Mouse (Mus musculus) skeletal muscle tissue, adult 2 months (tissue): ENCODE data around the gene Car9.
"Not testable (repeated sequence)": the region's sequence is repeated elsewhere in the genome, so short reads cannot be mapped to it uniquely, and the experiment has no call there.

Experiments used
- DNase-seq: peaks from one replicate; pipeline ENCODE4 v3.0.0-alpha.2; 2012; ENCODE audit warnings: low read depth, low spot score

The Car9 gene

DNA sequence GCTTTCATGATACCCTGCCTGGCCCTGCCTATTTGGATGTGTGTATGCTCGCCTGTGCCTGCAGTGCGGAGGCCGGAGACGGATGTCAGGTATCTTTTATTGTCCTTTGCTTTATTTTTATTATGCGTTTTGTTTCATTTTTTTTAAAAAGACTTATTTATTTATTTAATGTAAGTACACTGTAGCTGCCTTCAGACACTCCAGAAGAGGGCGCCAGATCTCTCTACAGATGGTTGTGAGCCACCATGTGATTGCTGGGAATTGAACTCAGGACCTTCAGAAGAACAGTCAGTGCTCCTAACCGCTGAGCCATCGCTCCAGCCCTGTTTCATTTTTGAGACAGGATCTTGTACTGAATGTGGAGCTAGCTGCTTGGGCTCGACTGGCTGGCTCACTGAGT, 21.7 kb downstream of the Car9 start:
- DNase-seq, result no peak

DNA sequence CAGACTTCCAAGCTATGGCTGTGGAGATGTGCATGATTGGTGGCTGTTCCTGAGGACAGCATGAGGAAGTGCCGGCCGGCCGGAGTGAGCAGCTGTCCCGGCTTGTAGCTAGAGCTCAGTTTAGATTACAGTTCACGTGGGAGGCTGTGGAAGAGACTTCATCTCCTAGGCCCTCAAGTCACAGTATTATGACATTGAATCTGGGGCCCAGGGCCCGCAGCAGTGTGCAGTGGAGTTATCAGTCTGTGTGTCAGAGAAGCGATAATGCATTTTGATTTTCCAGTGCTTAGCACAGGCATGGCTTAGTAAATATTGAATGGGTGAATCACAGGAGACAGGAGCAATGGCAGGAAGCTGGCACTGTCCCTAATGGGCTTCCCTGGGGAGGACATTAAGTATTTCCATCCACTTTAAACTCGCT, 23.3 kb downstream of the Car9 start:
- no peak for DNase-seq

DNA sequence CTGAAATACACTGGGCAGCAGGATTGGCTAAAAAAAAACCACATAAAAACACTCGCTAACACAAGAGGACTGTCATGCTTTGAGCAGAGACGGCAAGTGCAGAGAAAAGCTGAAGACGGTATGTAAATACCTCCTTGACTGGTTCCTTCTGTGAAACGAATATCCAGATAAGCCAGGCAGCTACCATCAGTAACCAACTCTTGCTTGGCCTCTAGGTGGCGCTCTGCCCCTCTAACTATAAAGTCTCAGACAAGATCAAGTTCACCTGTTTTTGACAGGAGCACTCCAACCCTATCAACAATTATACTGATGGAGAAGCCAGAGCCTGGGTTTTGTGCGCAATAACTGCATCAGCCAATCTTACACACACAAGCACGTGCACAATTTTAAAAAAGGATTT, 23.8 kb downstream of the Car9 start:
- peak; percentile 84 for DNase-seq

DNA sequence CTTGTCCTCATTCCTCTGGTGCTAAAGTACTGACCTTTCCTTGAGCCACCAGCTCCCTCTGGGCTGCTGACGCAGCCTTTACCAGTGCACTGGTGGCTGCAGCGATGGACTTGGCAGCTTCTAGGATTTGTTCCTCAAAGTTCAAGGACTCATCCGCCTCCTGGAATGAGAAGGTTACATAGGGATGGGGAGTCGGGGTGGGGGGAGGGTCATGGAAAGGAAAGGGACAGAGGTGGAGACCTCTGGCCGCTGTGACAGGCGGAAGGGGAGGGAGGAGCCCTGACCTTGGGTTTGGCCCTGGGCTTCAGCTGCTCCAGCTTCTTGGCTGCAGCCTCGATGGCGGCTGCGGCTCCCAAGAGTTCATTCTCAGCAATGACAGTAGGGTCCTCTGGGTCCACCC, 26.5 kb downstream of the Car9 start:
- DNase-seq, result peak; percentile 68

DNA sequence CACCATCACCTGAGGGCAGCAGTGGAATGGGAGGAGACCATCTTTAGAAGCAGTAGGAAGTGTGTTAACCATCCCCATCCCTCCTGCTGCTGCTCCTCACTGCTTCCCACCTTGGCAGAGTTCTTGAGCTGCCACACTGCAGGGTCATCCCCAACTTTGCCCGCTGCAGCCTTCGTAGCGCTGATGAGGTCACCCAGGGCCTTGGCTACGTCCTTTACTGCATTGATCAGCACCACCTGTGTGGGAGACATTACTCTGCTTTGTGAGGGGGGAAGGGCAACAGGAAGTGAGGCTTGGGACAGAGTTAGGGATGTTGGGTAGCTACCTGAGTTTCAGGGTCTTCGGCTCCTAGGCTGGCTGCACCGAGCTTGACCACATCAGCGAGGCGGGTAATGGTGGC, 28.9 kb downstream of the Car9 start:
- DNase-seq, result no peak

DNA sequence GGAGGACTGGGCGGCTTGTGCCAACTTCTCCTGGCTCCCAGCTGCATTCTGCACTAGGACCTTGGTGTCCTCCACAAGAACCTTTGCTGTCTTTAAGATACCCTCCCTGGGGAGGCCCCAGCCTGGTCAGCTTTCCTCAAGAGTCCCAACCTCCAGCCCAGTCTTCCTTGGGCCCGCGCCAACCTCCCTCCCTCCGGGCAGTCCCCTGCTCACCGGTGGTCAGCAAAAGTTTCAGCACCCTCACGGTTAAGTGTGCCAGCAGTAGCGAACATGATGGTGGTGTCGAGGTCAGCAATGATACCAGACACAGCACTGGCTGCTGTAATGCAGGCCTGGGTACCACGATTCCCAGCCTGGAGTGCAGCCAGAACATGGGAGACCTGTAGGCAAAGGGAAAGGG, 29.3 kb downstream of the Car9 start:
- DNase-seq, result no peak

DNA sequence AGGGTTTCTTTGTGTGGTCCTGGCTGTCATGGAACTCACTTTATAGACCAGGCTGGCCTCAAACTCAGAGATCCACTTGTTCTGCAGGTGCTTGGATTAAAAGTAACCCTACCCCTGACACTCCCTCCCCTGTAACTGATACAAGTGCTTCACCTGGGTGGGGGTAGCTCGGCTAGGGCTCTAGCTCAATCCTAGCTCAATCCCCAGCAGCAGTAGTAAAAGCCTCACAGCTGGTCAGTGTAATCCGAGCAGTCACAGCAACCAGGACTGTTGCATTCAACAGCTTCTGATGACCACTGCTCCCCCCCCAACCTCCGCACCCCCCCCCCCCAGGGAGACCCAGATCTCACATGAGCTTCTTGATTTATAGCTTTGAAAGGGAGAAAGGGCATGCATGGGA, 35.3 kb downstream of the Car9 start:
- no peak for DNase-seq

DNA sequence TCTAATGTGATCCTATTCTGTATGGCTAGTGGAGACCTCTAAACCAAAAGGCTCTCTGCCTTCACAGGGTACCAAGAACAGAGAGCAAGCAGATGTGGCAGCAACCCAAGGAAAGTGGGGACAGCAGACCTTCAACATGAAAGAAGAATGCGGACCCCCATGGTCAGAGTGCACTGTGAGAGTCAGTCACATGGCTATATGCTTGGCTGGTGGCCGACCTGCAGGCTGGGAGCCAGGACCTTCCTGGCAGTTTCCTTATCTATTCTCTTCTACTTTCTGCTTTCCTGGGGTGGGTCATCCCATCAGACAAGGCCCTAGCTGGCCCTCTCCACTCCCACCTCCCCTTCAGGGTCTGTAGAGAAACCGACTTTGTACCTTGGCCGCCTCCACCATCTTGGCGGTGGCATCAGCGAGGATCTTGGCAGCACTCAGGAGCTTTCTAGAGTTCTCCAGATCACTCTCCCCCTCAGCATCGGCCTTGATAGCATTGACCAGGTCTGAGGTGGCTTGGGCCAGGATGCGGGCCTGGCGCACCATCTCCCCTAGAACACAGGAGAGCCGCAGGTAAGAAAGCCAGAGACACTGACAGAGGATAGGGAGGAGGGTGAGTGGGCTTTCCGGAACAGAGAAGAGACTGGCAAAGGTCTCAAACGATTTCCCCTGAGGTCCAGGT, 39.7 kb downstream of the Car9 start:
- no peak for DNase-seq

DNA sequence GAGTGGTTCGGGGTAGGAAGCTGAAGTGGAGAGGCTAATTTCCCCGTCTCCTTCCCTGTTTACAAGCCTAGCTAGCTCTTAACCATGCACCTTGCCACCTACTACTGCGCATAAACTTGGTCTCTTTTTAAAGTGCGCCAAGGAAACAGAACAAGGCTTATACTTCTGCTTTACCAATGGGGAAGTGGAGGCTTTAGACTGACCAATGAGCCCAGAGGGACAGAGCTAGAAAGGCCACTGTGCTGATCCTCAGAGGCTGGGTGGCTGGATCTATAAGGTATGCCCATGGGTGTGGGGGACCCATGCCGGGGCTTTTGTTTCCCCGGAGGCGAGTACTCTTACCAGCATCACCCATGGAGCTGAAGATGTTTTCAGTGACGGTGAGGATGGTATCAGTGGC, 40.4 kb downstream of the Car9 start:
- DNase-seq, result no peak

DNA sequence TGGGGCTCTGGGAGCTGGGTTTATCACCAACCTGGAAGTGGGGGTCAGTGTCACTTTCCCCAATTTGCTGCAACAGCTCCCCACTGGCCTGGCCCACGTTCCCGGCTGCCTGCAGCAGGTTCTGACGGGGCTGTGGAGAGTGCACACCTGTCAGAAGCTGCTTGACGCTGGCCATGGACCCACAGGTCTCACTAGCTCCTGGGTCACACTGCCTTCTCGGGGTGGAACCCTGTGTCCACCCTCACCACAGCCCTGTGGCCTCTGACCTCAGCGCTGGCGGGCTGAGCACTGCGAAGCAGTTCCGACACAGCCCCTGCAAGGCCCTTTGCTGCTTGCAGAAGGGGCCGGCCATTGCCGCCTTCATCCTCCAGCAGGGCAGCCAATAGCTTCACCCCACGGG, 42.3 kb downstream of the Car9 start:
- no peak for DNase-seq

DNA sequence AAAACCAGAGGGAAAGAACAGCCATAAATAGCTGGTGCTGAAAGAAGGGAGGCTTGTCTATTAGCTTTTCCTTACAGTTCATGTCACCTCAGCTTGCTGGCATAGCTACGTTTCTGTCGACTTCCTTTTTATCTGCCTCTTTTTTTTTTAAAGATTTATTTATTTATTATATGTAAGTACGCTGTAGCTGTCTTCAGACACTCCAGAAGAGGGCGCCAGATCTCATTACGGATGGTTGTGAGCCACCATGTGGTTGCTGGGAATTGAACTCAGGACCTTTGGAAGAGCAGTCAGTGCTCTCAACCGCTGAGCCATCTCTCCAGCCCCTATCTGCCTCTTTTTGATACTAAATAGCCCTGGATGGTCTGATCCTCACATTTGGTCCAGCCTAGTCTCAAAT, 45.1 kb downstream of the Car9 start:
- DNase-seq, result not testable (repeated sequence)

DNA sequence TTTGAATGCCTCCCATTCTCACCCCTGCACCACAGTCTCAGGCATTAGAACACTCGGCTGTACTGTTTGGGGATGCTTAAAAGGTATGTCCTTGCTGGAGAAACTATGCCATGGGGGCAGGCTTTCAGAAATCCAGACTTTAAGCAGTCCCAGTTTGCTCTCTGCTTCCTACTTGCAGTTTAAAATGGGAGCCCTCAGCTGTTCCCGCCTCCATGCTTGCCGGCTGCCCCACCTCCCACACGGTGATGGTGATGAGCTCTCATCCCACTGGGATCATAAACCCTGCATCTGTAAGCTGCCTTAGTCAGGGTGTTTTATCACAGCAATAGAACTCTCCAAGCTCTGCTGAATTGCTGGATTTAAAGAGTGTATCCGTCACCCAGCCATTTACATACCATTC, 45.7 kb downstream of the Car9 start:
- no peak for DNase-seq

DNA sequence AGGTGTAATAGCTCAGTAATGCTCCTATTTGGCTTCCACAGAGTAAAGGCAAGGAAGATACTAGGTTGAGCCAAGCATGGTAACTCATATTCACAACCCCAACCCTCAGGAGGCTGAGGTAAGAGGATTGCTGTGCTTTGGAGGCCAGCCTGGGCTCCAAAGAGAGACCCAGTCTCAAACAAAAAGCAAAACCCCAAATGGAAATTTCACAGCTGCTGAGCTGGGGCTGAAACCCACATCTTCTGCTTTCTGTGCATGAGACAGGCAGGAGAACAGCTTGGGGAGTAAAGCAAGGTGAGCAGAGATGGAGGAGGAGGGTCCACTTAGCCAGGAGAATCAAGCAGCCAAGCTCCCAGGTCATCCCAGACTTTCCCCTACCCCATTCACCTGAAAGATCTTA, 47.1 kb downstream of the Car9 start:
- no peak for DNase-seq

DNA sequence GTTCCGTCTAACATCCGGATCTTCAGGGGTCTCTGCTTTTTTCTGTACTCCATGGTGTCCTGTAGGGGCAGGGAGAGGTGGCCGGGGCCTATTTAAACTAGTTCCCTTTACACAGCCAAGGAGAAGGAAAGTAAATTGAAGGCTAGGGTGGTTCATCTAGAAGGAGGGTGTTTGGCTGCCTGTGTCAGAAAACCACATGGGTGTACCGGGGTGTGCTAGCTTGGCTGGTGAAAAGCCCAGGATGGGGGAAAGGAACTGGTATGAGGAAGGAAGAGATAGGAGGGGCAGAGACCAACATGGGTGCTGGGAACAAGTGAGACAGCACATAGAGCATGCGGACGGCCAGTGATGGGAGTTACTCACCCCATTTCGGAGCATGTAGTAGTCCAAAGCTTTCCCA, 49.2 kb downstream of the Car9 start:
- no peak for DNase-seq

DNA sequence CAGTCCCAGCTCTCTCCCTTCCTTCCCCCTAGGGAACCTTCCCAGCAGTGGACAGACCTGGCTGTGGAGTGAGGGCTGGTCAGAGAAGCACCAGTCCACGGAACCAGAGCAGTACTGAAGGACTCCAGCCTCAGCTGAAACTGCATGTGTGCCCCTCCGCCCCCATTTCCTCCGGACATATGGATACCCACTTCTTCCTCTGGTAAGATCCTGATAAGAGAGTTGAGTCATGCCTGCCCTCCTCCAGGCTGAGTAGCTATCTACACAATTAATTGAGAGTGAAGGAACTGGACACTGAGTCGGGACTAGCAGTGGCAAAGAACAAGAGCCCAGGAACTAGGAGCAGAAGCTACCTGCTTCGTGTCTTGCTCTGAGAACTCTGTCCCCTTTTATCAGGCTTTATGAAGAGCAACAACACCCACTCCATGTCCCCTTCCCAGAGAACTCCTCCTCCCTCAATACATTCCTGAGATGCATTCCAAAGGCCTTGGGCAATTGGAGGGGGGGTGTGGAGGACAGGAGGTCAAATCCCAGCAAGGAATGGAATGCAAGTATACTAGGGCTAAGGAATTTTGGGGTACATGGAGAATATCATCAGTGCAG, 51.4 kb downstream of the Car9 start:
- DNase-seq, result no peak

DNA sequence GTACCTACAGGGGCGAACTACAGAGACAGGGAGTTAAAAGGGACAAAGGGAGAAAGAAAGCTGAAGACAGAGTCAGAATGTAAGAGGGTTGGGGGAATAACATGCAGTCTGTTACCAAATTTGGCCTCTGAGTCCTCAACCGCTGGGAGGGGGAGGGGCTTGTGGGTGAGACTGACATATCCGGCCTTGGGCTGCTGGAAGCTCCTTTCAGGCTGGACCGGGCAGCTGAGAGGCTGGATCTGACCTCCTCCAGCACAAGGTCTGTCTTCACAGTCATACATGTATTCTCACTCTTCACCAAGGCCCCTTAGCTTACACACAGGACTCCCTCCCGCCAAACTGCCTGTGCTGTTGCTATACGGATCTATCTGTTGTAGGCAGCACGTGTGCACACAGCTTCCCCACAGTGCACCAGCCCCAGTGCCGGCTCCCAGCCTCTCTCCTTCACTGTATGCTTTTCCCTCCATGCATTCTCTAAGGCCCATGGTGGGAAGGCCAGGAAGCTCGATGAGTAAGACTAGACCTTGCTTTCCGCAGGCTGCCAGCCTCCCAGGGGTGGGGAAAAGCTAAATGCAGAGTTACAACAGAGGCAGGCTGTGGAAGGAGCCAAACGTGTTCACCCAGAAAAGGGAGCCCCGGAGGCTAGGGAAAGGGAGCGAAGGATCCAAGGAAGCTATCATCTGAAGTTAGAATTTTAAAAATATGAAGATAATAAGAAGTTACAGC, 52.0 kb downstream of the Car9 start:
- no peak for DNase-seq

DNA sequence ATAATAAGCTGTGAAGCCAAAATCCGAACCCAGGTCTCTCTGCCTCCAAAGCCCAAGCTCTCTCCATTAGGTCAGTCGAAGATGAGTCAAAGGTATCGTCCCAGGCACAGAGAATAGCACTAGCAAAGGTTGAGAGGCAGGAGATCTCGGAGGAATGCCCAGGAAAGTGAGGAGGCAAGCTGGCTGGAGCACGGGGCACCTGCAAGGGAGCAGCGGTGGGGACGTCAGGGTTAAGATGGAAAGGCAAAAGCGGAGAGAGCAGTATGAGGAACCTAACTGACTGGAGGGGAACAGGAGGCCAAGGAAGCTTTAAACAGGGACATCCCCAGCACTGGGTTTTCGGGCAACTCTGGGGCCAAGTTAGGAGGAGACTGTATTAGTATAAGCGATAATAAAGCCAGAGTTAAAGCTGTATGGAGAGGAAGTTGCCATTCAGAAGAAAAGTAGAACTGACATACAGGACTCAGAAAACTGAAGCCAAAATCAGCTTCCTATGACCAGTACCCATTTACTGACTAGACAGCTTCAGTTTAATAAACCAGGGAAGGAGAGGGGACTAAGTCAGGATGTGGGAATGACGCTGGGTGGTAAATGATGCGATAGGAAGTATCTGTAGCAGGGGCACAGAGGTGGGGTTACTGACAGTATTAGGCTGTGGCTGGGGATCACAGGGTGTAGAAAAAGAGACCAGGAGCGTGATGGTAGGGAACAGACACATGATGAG, 52.9 kb downstream of the Car9 start:
- DNase-seq, result no peak

DNA sequence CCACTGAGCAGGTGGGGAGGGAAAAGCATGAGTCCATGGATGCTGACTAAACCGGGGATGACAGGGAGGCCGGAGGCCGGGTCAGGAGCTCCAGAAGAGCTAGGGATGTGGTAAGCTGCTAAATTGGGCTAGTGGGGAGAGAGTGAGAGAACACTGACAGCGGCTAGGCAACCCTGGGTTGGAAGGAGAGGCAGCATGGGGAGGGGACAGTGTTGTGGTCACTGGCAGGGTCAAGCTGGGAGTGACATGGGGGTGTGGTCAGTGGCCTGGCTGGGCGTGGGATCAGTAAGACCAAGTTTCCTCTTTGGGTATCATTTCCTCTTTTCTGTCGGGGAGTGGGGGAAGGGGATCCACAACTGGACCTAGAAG, 53.5 kb downstream of the Car9 start:
- peak; percentile 60 for DNase-seq

DNA sequence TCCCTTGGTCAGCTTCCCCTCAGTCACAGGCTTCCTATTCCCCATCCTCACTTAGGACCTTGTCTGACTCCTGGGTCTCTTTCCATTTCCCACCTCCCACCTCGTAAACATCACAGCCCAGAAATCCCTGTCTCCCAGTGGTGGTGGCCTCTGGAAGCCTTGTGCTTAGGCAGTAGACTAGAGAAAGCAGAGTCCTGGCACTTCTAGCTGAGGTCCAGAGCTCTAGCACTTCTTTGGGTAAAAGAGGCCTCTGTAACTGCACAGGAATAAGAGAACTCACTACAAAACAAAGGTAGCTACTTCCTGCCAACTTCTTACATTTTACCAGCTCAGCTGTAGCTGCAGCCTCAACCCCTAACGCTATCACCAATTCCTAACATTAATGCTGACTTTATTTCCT, 54.2 kb downstream of the Car9 start:
- DNase-seq, result no peak

DNA sequence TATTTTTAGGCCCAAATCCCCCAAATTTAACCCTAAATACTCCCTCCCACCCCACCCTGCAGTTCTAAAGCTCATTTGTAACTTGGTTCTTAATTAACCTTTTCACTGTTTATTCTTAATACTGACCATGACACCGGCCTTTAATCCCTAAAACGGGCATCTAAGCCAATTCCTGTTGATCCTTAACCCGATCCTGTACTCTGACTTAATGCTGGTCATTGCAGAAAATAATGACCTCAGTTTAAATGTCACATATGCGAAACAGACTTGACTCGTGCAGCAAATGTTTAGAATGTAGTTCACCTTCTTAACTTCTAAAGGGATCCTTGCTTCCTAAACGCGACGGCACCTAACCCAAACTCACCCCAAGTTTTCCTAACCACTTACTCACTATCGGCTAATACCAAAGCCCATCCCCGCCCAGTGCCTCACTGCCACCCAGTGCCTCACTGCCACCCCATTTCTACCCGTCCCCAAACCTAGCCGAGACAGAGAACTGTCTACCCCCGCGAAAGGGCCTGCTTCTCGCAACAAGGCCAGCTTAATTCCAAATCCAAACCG, 54.8 kb downstream of the Car9 start:
- no peak for DNase-seq

DNA sequence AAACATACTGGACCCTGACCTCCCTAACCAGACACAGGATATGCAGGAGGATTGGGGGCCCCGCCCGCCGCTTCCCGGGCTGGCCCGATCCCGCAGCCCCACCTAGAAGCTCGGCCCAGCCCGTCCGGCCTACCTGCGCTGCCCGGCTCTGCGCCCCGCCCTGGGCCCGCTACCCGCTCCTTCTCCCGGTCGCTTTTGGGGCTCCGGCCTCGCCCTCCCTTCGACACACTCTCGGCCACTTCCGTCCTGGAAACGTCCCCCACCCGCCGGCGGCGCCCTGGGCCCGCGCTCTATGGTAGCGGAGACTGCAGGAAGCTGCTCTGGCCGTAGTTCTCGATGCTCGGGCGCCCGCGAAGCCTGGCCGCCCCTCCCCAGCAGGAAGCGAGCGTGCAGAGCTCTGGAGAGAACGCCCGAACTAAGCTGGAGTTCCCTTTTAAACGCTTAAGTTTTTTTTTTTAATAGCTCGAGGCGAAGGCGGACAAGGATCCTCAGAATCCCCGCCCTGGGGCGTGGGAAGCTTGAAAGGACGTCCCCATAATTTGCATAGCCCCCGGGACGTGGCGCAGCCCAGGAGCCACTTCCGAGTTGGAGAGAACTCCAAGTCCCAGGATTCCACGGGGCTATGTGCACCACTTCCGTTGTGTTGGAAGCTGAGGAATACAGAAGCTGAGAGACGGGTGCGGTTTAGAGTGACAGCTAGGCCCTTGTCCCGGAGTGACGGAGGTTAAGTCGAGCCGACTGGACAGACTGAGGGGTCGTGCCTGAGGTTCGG, 55.4 kb downstream of the Car9 start, which contains the start of the genes Creb3 and Tln1:
TSS of gene Creb3 (plus strand) at position 336 of the 772 bp plus-strand sequence.
TSS of gene Tln1 (minus strand) at position 695 of the 772 bp plus-strand sequence.
- peak; percentile 91 for DNase-seq
